Mouse (Mus musculus) hindbrain, embryonic 15.5 days (tissue): Measurements from ENCODE around the gene Ube2q1. TPM values are rescaled to one million over a fixed set of nuclear protein-coding genes. Genes with fewer than 3 reads are reported as not detected.

Experiments
- ATAC-seq: fragments of 200-750 bp; cut with Nextera tagmentation; 2 replicates; pipeline ENCODE4 v1.8.0; 2017; ENCODE audit warnings: low read depth, moderate number of reproducible peaks, moderate TSS enrichment; ENCODE audit not compliant: low FRiP score
- H3K27ac ChIP-seq: fragments of 300-500 bp; sonication (generic); replicated peaks from 2 replicates; pipeline ENCODE4 v1.5.1; 2015; ENCODE audit warnings: mild to moderate bottlenecking, inconsistent platforms
- H3K27me3 ChIP-seq: fragments of 300-500 bp; sonication (generic); 2 replicates; pipeline ENCODE4 v1.6.1; 2015; ENCODE audit warnings: control low read depth, inconsistent platforms
- H3K36me3 ChIP-seq: fragments of 300-500 bp; sonication (generic); 2 replicates; pipeline ENCODE4 v1.6.1; 2015; ENCODE audit warnings: control low read depth, inconsistent platforms
- H3K4me1 ChIP-seq: fragments of 300-500 bp; sonication (generic); replicated peaks from 2 replicates; pipeline ENCODE4 v1.6.1; 2015; ENCODE audit warnings: control low read depth, inconsistent platforms
- H3K4me2 ChIP-seq: fragments of 300-500 bp; sonication (generic); 2 replicates; pipeline ENCODE4 v1.6.1; 2015; ENCODE audit warnings: moderate library complexity, mild to moderate bottlenecking, inconsistent platforms
- H3K4me3 ChIP-seq: fragments of 300-500 bp; sonication (generic); 2 replicates; pipeline ENCODE4 v1.5.1; 2015; ENCODE audit warnings: mild to moderate bottlenecking, inconsistent platforms
- H3K9ac ChIP-seq: fragments of 300-500 bp; sonication (generic); 2 replicates; pipeline ENCODE4 v1.6.1; 2015; ENCODE audit warnings: inconsistent platforms
- H3K9me3 ChIP-seq: fragments of 300-500 bp; sonication (generic); 2 replicates; pipeline ENCODE4 v1.6.1; 2016; ENCODE audit warnings: control low read depth, inconsistent platforms
- WGBS: fragments of 180-500 bp; shearing (Covaris S2); methylation state at CpG from one replicate; pipeline ENCODE4 v1.1.7; 2015; 5-methylcytosine and 5-hydroxymethylcytosine counted together
- polyA plus RNA-seq: library from polyadenylated mRNA; unstranded; fragments of >200 nt; fragmentation: Nextera tagmentation; extraction: Ambion mirVana; gene quantifications from 2 replicates; pipeline ENCODE4 v1.2.1, GENCODE M21; 2015

Ube2q1 gene
- polyA plus RNA-seq, 1 experiment from 2014 or later, result 12.3 TPM

- ATAC-seq, result no peak
- peaks cover 29% of the 10 kb centered on the region for H3K4me1 ChIP-seq
Observed at GRCm38 (mm10) chr3:89769584-89769983, 3.8 kb upstream of the Ube2q1 start.

DNA sequence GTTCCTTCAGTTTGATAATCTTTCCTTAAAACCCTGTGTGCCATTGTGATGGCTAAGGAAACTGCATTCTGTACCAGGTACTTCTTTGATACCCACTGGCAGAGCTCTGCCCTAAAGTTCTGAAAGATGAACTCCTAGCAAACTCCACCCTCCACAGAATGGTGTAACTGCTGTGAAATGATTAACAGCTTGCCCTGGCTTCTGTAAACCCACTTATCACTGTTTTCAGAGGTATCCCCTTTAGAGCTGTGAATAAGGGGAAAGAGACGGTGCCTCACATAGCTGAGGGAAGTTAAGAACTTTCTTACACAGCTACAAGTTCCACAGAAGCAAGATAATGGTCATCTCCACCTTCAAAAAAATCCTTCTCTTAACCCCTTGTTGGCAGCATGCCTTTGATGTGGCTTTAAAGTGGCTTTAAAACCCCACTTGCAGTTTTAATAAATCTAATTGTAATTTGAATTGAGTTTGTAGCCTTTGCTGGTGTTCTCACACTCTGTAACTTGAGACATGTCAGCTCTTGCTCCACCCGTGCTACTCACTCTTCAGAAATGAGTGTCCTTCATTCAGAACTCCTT, 2.9 kb upstream of the Ube2q1 start:
- Histone ChIP-seq H3K9ac (no peak overlapping the region), H3K4me2 (no peak overlapping the region), H3K4me1 (peaks cover 31% of the 10 kb centered on the region), H3K9me3 (no peaks in the 10 kb centered on the region), H3K36me3 (no peaks in the 10 kb centered on the region), H3K27me3 (no peaks in the 10 kb centered on the region), H3K27ac (no peak overlapping the region), H3K4me3 (no peak overlapping the region)
- ATAC-seq, result no peak
- 61% methylated on average over 2 of the region's 2 CpGs for WGBS

More at GRCm38 (mm10) chr3:89769584-89769983, 3.8 kb upstream of the Ube2q1 start:
- no peaks in the 10 kb centered on the region for H3K27me3 ChIP-seq
- no peaks in the 10 kb centered on the region for H3K9me3 ChIP-seq
- H3K9ac ChIP-seq, result no peak overlapping the region
- H3K27ac ChIP-seq, result no peak overlapping the region
- H3K36me3 ChIP-seq, result no peaks in the 10 kb centered on the region
- H3K4me2 ChIP-seq, result no peak overlapping the region
- 78% methylated on average over 7 of the region's 7 CpGs for WGBS
- H3K4me3 ChIP-seq, result no peak overlapping the region

- WGBS, result under 1% methylated on average over 17 of the region's 17 CpGs
- Histone ChIP-seq H3K9me3 (no peaks in the 10 kb centered on the region), H3K27me3 (no peaks in the 10 kb centered on the region), H3K4me3 (peak overlapping the region; percentile 79), H3K4me1 (peaks cover 38% of the 10 kb centered on the region), H3K4me2 (peak overlapping the region; percentile 92), H3K27ac (peak overlapping the region; percentile 94), H3K36me3 (peaks cover 15% of the 10 kb centered on the region), H3K9ac (peak overlapping the region; percentile 62)
- no peak for ATAC-seq
Observed at GRCm38 (mm10) chr3:89772588-89772967, 838 bp upstream of the Ube2q1 start.

DNA sequence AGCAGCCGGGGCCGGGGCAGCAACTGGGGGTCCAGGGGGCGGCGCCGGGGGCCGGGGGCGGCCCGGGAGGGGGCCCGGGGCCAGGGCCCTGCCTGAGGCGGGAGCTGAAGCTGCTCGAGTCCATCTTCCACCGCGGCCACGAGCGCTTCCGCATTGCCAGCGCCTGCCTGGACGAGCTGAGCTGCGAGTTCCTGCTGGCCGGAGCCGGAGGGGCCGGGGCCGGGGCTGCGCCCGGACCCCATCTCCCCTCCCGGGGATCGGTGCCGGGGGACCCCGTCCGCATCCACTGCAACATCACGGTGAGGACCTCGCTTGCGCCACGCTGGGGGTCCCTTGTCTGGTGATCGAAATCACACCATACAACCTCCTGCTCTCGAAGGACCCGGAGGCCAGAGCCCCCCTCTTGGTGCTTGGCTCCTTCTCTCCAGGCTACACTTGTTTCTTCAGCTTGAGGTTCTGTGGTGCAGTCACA, 360 bp downstream of the Ube2q1 start:
- WGBS, result 1% methylated on average over 32 of the region's 37 CpGs

GRCm38 (mm10) chr3:89774236-89774960, 982 bp downstream of the Ube2q1 start:
- ATAC-seq, result no peak
- Histone ChIP-seq H3K27me3 (no peaks in the 10 kb centered on the region), H3K36me3 (peaks cover 32% of the 10 kb centered on the region), H3K4me3 (peak overlapping the region; percentile 79), H3K27ac (peak overlapping the region; percentile 94), H3K9me3 (no peaks in the 10 kb centered on the region), H3K4me2 (peak overlapping the region; percentile 92), H3K4me1 (peaks cover 38% of the 10 kb centered on the region), H3K9ac (peak overlapping the region; percentile 90)
- WGBS, result 53% methylated on average over 15 of the region's 15 CpGs

More for the DNA sequence above, 360 bp downstream of the Ube2q1 start:
- H3K4me2 ChIP-seq, result peak overlapping the region; percentile 92
- H3K27ac ChIP-seq, result peak overlapping the region; percentile 94
- H3K36me3 ChIP-seq, result peaks cover 25% of the 10 kb centered on the region
- peak overlapping the region; percentile 79 for H3K4me3 ChIP-seq
- H3K27me3 ChIP-seq, result no peaks in the 10 kb centered on the region
- no peaks in the 10 kb centered on the region for H3K9me3 ChIP-seq
- H3K9ac ChIP-seq, result peak overlapping the region; percentile 90
- peaks cover 38% of the 10 kb centered on the region for H3K4me1 ChIP-seq
- ATAC-seq, result peak; percentile 14

- H3K4me3 ChIP-seq, result no peak overlapping the region
- H3K27me3 ChIP-seq, result no peaks in the 10 kb centered on the region
- H3K9ac ChIP-seq, result no peak overlapping the region
- no peak overlapping the region for H3K27ac ChIP-seq
- ATAC-seq, result no peak
- 77% methylated on average over 4 of the region's 4 CpGs for WGBS
- H3K4me1 ChIP-seq, result peaks cover 34% of the 10 kb centered on the region
- no peaks in the 10 kb centered on the region for H3K9me3 ChIP-seq
- no peak overlapping the region for H3K4me2 ChIP-seq
- peaks cover 48% of the 10 kb centered on the region for H3K36me3 ChIP-seq
Observed at GRCm38 (mm10) chr3:89776001-89776400, 2.6 kb downstream of the Ube2q1 start.

DNA sequence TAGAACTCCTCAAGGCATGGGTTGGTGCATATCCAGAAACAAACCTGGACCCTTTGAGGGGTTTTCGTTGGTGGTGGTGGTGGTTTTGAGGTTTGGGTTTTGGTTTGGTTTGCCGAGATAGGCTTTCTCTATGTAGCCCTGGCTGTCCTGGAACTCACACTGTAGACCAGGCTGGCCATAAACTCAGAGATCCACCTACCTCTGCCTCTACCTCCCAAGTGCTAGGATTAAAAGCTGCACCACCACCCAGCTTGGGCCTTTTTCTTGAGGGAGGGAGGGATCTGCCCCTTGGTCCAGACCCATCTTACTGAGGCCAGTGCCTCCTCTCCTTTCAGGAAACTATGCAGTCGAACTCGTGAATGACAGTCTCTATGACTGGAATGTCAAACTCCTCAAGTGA, 6.7 kb downstream of the Ube2q1 start:
- H3K9ac ChIP-seq, result no peak overlapping the region
- H3K27ac ChIP-seq, result no peak overlapping the region
- peaks cover 11% of the 10 kb centered on the region for H3K4me1 ChIP-seq
- no peak overlapping the region for H3K4me2 ChIP-seq
- no peak overlapping the region for H3K4me3 ChIP-seq
- H3K36me3 ChIP-seq, result peaks cover 69% of the 10 kb centered on the region
- no peaks in the 10 kb centered on the region for H3K27me3 ChIP-seq
- WGBS, result 85% methylated on average over 4 of the region's 4 CpGs
- ATAC-seq, result no peak
- H3K9me3 ChIP-seq, result no peaks in the 10 kb centered on the region

GRCm38 (mm10) chr3:89781640-89782039, 8.2 kb downstream of the Ube2q1 start:
- Histone ChIP-seq H3K4me2 (no peak overlapping the region), H3K4me3 (no peak overlapping the region), H3K36me3 (peaks cover 64% of the 10 kb centered on the region), H3K4me1 (peaks cover 4% of the 10 kb centered on the region; the same call in 1 of the 2 replicates), H3K27ac (no peak overlapping the region), H3K27me3 (no peaks in the 10 kb centered on the region), H3K9ac (no peak overlapping the region), H3K9me3 (no peaks in the 10 kb centered on the region)
- no peak for ATAC-seq
- WGBS, result 80% methylated on average over 5 of the region's 5 CpGs

DNA sequence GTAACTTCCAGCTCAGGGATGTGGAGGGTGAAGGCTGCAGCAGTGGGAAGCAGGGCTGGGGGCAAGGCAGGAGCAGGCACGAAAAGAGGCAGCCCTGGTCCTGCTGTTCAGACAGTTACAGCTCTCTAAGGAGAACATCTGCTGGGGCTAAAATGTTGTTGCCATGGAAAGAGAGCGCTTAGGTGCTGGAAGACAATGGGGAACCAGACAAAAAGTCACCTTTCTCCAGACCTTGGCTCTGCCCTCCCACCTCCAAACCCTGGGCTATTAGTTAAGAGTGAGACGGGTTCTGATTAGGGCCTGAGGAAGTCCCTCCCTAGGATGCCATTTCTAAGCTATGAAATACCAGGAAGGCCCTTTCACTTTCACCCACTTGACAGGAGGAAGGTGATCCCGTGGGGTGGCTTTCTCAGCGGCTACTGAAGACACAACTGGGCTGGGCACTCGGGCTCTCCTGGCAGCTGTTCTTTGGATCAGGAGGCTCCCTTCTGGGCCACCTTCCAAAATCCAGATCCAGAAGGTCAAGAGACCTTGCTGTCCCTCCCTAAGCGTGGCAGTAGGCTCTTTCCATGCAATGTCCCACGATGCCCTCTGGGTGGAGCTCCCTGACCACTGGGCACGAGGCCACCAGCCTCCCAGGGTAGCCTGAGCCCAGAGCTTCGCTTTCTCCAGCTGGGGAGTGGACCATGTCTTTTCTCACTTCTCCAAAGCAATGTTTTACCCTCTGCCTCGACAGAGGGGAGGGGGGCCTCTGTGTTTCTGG, 11.8 kb downstream of the Ube2q1 start:
- H3K4me2 ChIP-seq, result peak overlapping the region; percentile 13; the same call in 1 of the 2 replicates
- H3K36me3 ChIP-seq, result peaks cover 30% of the 10 kb centered on the region
- H3K9me3 ChIP-seq, result no peaks in the 10 kb centered on the region
- no peak overlapping the region for H3K27ac ChIP-seq
- no peaks in the 10 kb centered on the region for H3K27me3 ChIP-seq
- peak; percentile 57 for ATAC-seq
- H3K4me1 ChIP-seq, result peaks cover 4% of the 10 kb centered on the region; the same call in 1 of the 2 replicates
- no peak overlapping the region for H3K4me3 ChIP-seq
- H3K9ac ChIP-seq, result 0 out of 2 replicates have a peak overlapping the region, but pooled peaks have one; percentile 1
- WGBS, result 19% methylated on average over 11 of the region's 11 CpGs

DNA sequence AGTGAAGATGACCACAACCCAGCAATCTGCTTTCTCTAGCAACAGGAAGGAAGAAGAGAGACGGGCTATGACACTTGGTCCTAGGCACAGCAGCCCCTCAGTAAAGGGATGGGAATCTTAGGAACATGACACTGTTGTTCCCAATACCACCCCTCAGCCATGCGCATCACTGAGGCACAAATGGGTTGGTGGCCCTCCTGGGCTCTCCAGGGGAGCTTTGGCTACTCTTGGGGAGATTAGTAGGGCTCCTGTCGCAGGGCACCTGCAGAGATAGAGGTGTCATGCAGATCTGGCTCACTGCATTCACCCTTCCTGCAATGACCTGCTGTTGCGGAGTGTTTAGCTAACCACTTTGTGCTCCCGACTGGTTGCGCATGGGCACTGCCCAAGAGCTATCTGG, 12.9 kb downstream of the Ube2q1 start:
- 76% methylated on average over 6 of the region's 6 CpGs for WGBS
- Histone ChIP-seq H3K4me1 (peaks cover 4% of the 10 kb centered on the region; the same call in 1 of the 2 replicates), H3K36me3 (peaks cover 19% of the 10 kb centered on the region), H3K4me3 (no peak overlapping the region), H3K27me3 (no peaks in the 10 kb centered on the region), H3K27ac (no peak overlapping the region), H3K9ac (no peak overlapping the region), H3K9me3 (no peaks in the 10 kb centered on the region), H3K4me2 (no peak overlapping the region)
- ATAC-seq, result no peak

DNA sequence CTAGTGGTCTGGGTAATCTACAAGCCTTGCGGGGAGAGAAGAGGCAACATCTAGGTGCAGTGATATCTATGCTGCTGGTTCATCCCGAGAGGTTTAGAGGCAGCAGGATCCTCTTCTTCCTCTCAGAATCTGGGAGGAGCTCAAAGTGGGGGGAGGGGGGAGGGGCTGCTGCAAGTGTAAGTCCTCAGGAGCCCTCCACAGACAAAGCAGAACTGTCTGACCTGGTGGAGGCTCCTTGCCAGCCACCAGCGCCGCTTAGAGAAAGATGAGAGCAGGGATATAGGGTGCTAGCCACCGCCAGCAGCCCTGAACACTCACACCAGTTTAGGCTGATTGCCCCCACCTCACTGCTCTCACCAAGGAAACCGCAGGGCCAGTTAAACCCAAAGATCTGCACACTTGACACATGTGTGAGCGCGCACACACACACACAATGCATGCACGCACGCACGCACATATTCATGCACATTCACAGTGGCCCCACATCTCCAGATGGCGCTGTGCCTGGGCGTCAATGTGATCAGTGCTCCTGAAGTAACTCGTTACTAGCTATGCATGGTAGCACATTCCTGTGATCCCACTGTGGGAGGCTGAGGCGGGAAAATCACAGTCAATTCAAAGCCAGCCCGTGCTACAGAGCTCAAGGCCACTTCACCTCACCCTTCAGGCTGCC, 15.4 kb downstream of the Ube2q1 start:
- WGBS, result 66% methylated on average over 16 of the region's 16 CpGs
- ATAC-seq, result peak; percentile 51; the same call in 1 of the 2 replicates
- H3K4me3 ChIP-seq, result no peak overlapping the region
- H3K4me1 ChIP-seq, result peaks cover 4% of the 10 kb centered on the region; the same call in 1 of the 2 replicates
- H3K9ac ChIP-seq, result no peak overlapping the region
- H3K9me3 ChIP-seq, result no peaks in the 10 kb centered on the region
- H3K27me3 ChIP-seq, result no peaks in the 10 kb centered on the region
- no peaks in the 10 kb centered on the region for H3K36me3 ChIP-seq
- no peak overlapping the region for H3K4me2 ChIP-seq
- no peak overlapping the region for H3K27ac ChIP-seq
